Comparison of ENCODE assay signal across 10 mouse cellular contexts in genomic region chr5:149514890-149515289, GRCm38 (mm10). TPM values are rescaled to one million over a fixed set of nuclear protein-coding genes. Genes with fewer than 3 reads are reported as not detected.
DNase-seq lines count a peak whose midpoint lies in the region; ATAC-seq and TF ChIP-seq lines count a peak whose summit lies in the region.
"Had no signal": no experiment of that assay in that cellular context is flagged by ENCODE, and none has a peak within 500 bp of the region (broad histone marks: within the 10 kb centered on the region; RNA-seq: fewer than 3 reads in every experiment).

No protein-coding gene starts in this region.

- 59% methylated on average over 3 of the region's 3 CpGs for WGBS in embryonic facial prominence, embryonic 11.5 days
- WGBS in embryonic facial prominence, embryonic 10.5 days = 73% methylated on average over 3 of the region's 3 CpGs
- WGBS in forebrain, embryonic 15.5 days = 10% methylated on average over 3 of the region's 3 CpGs
- WGBS in midbrain, embryonic 12.5 days = 53% methylated on average over 3 of the region's 3 CpGs

- H3K27me3 ChIP-seq in embryonic facial prominence, embryonic 11.5 days (ENCODE audit: control insufficient read depth, insufficient read depth, low read length) = no peaks in the 10 kb centered on the region
- 0 out of 2 replicates have a peak, but pooled peaks cover 3% of the 10 kb centered on the region for H3K27me3 ChIP-seq in embryonic facial prominence, embryonic 10.5 days (replicated peaks; ENCODE audit: low read depth, poor library complexity, severe bottlenecking)
- no peaks in the 10 kb centered on the region for H3K27me3 ChIP-seq in forebrain, embryonic 15.5 days
- H3K27me3 ChIP-seq in midbrain, embryonic 12.5 days = peaks cover 12% of the 10 kb centered on the region

- no peaks in the 10 kb centered on the region for H3K4me1 ChIP-seq in embryonic facial prominence, embryonic 11.5 days (ENCODE audit: control insufficient read depth, insufficient read depth, low read length)
- peaks cover 26% of the 10 kb centered on the region for H3K4me1 ChIP-seq in embryonic facial prominence, embryonic 10.5 days
- peaks cover 63% of the 10 kb centered on the region for H3K4me1 ChIP-seq in forebrain, embryonic 15.5 days
- peaks cover 55% of the 10 kb centered on the region for H3K4me1 ChIP-seq in midbrain, embryonic 12.5 days

- TF ChIP-seq CTCF in layer of hippocampus, adult 2 months (conservative IDR thresholded peaks at IDR 0.05) = no peak

- no peak for DNase-seq in embryonic facial prominence, embryonic 11.5 days (ENCODE audit: low spot score)
- DNase-seq in embryonic facial prominence, embryonic 10.5 days (ENCODE audit: low spot score) = no peak
- DNase-seq in layer of hippocampus, adult 2 months (ENCODE audit: low spot score in 2 of 2) = no peak
- no peak for DNase-seq in layer of hippocampus, adult 9-11 months
- DNase-seq in spleen, adult 12 weeks (ENCODE audit: low spot score) = no peak
- DNase-seq in testis, postnatal 14 days (ENCODE audit: low spot score) = no peak
- DNase-seq: gastrocnemius, postnatal 36 days had no signal

- H3K4me2 ChIP-seq in embryonic facial prominence, embryonic 11.5 days (ENCODE audit: low read depth, low read length) = no peak overlapping the region
- H3K4me2 ChIP-seq in forebrain, embryonic 15.5 days (replicated peaks) = no peak overlapping the region
- peak overlapping the region; percentile 34; the same call in 1 of the 2 replicates for H3K4me2 ChIP-seq in midbrain, embryonic 12.5 days (replicated peaks)

- no peaks in the 10 kb centered on the region for H3K36me3 ChIP-seq in embryonic facial prominence, embryonic 11.5 days (replicated peaks; ENCODE audit: control insufficient read depth, insufficient read depth, low read depth, low read length)
- H3K36me3 ChIP-seq in embryonic facial prominence, embryonic 10.5 days (replicated peaks) = no peaks in the 10 kb centered on the region
- H3K36me3 ChIP-seq in forebrain, embryonic 15.5 days = no peaks in the 10 kb centered on the region
- H3K36me3 ChIP-seq in midbrain, embryonic 12.5 days = no peaks in the 10 kb centered on the region
- H3K36me3 ChIP-seq: G1E had no signal

- H3K9me3 ChIP-seq in embryonic facial prominence, embryonic 11.5 days (replicated peaks; ENCODE audit: control insufficient read depth, low read length) = no peaks in the 10 kb centered on the region
- no peaks in the 10 kb centered on the region for H3K9me3 ChIP-seq in embryonic facial prominence, embryonic 10.5 days
- no peaks in the 10 kb centered on the region for H3K9me3 ChIP-seq in forebrain, embryonic 15.5 days
- H3K9me3 ChIP-seq in midbrain, embryonic 12.5 days = no peaks in the 10 kb centered on the region

- H3K27ac ChIP-seq in embryonic facial prominence, embryonic 11.5 days (replicated peaks; ENCODE audit: low read depth, low read length) = peak overlapping the region; percentile 73
- no peak overlapping the region for H3K27ac ChIP-seq in embryonic facial prominence, embryonic 10.5 days (replicated peaks)
- peak overlapping the region; percentile 28; the same call in 1 of the 2 replicates for H3K27ac ChIP-seq in layer of hippocampus, adult 2 months
- peak overlapping the region; percentile 85 for H3K27ac ChIP-seq in forebrain, embryonic 15.5 days (replicated peaks)
- peak overlapping the region; percentile 84 for H3K27ac ChIP-seq in midbrain, embryonic 12.5 days (replicated peaks)

- H3K4me3 ChIP-seq in embryonic facial prominence, embryonic 11.5 days (ENCODE audit: low read depth, low read length) = no peak overlapping the region
- no peak overlapping the region for H3K4me3 ChIP-seq in embryonic facial prominence, embryonic 10.5 days
- no peak overlapping the region for H3K4me3 ChIP-seq in layer of hippocampus, adult 2 months
- no peak overlapping the region for H3K4me3 ChIP-seq in forebrain, embryonic 15.5 days
- no peak overlapping the region for H3K4me3 ChIP-seq in midbrain, embryonic 12.5 days

- no peak for ATAC-seq in embryonic facial prominence, embryonic 11.5 days (replicated peaks; ENCODE audit: insufficient number of reproducible peaks, low FRiP score, low TSS enrichment, low read depth)
- no peak for ATAC-seq in forebrain, embryonic 15.5 days (replicated peaks)
- ATAC-seq in midbrain, embryonic 12.5 days (ENCODE audit: low FRiP score, low read depth) = no peak

- H3K9ac ChIP-seq in embryonic facial prominence, embryonic 11.5 days (replicated peaks; ENCODE audit: low read length) = no peak overlapping the region
- H3K9ac ChIP-seq in forebrain, embryonic 15.5 days (replicated peaks) = no peak overlapping the region
- no peak overlapping the region for H3K9ac ChIP-seq in midbrain, embryonic 12.5 days (replicated peaks)

RNA-seq across cellular contexts. Expression of gene Wdr95, which starts 13.6 kb away (rescaled TPM):
- 0.18 TPM in 1 of 2 replicates, not detected in the other for polyA plus RNA-seq in embryonic facial prominence, embryonic 11.5 days (2014; fragmentation: Nextera tagmentation; extraction: Ambion mirVana)
- polyA plus RNA-seq in embryonic facial prominence, embryonic 10.5 days (2016; fragmentation: Nextera tagmentation; extraction: Ambion mirVana) = not detected in 2 replicates
- 1 to 10 TPM in 1 of 2 experiments, under 1 TPM in 1; 0.41 to 1.0 TPM for total RNA-seq in layer of hippocampus, adult 2 months (2021)
- 0.46 and 0.75 TPM in 2 replicates for polyA plus RNA-seq in forebrain, embryonic 15.5 days (2015; fragmentation: Nextera tagmentation; extraction: Ambion mirVana)
- polyA plus RNA-seq in midbrain, embryonic 12.5 days (2016; fragmentation: Nextera tagmentation; extraction: Ambion mirVana) = 0.08 and 0.10 TPM in 2 replicates
- total RNA-seq: G1E had no signal
- polyA plus RNA-seq: G1E had no signal
